Mouse (Mus musculus) hindlimb bud, embryonic 11.5 days (tissue): ENCODE data around the gene Ubl3.

ENCODE experiments used
- DNase-seq: peaks from one replicate; pipeline ENCODE4 v3.0.0-alpha.2; 2012; ENCODE audit warnings: low read depth, low spot score; ENCODE audit errors: extremely low spot score

Ubl3 gene

DNA sequence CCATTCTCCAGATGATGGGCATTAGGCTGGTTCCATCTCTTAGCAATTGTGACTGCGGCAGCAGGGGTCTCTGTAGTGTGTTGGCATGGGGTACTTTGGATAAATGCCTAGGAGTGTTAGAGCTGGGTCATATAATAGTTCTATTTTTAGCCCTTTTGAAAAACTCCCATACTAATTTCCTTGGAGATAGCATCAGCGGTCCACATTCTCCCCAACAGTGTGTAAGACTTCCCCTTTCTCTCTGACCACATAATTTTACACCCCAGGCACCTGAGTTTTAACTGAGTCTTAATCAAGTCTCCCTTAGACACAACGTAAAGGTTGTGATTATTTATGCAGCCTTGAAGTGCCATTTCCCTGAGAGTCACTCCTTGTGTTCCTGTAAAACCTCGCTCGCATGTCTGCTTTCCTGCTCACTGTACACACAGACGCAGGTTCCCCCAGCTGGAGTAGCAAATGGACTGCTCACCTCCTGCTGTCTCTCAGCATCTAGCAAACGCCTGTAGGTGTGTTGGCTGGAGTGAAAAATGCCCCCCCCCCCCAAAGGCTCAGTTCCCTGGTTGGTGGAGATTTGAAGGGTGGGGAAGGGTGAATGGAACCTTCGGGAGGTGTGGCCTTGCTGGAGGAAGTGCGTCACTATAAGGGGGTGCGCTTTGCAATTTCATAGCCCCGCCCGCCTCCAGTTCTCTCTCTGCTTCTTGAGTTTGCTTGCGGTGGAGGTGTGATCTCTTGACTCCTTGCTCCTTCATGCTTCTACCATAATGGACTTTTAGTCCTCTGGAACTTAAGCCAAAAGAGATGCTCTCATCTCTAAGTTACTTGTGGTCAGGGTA lies 63.5 kb downstream of the Ubl3 start:
- no peak for DNase-seq

DNA sequence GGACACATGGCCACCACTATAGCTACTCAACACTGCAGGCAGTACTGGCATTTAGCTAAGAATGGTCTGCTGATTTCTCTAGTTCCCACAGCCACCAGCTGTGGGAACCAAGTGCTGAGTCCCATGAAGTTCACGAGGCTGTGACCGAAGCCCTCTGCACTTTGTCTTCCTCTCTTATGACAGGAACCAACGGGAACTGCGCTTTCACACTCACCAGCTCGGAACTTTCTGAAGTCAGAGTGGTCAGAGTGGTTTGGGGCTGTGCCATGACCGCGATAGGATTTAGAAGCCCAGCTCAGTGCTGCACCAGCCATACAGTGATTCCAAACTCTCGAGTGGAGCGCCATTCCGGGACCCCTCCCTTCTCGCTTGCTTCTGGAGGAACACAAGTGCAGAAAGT lies 66.4 kb downstream of the Ubl3 start:
- no peak for DNase-seq

DNA sequence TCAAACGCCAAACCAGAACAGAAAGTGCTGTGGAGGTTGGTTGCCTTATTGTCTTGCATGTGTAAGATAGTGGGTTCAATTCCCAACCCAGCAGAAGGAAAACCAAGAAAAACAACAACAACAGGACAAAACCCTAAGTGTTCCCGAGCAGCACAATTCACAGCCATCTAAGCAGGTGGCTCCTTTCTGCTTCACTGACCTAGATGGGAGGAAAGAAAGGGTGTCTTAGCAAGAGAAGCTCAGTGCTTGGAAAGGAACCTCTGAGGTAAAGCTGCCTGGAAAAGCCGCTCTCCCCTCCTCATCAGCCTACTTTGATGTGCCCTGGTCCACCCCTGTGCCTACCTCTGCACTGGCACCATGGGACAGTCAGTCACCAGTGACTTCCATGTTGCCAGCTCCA lies 70.8 kb downstream of the Ubl3 start:
- no peak for DNase-seq

DNA sequence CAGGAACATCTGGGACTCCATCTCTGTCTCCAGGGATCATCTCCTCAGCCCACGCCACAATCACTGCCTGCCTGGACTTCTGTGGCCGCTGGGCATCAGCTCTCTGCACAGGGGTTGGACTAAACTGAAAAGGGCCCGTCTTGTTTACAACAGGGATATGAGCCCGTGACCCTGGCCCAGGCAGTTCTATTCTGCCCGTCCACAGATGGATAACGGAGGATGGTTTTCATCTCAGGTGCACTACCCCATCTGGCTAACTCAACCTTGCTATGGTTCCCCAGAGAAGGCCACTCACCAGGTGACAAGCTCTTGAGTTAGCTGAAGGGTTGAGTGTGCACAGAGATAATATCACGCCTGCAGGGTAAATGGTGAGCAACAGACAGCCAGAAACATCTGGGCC lies 78.2 kb downstream of the Ubl3 start:
- DNase-seq = no peak

DNA sequence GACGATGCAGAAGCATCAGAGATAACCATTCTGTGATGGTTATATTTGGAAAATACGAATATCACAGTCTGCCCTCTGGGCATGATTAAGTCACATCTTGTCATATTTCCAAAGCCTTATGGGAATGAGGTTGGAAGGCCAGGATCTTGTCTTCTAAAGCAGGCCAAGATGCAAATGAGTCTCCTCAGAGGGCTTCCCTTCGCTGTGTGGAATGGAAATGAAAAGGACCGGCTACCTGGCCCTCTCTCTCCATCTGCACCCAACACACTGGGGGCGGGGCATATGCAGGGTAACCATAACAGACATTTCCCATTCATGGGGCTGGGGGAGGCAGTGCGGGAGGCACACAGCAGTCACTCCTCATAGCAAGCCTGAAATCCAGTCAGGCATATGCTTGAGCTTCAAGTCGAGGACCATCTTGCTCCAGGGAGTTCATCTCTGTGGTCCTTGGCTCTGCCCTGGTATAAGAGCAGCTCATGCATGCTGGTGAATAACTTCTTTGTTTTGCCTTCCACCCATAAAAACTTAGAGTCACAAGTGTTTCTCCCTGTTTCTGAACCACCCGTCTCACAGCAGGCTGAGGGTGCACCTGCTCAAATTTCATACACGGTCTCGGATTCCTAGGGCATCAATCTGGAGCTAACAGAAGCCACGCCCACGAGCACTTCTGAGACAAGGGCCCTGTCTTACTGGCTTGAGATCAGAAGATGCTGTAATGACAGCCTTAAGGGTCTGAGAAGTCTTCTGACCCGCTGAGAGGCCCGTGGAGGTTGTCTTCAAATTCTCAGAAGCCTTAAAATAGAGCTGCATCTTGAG lies 83.8 kb downstream of the Ubl3 start:
- no peak for DNase-seq

DNA sequence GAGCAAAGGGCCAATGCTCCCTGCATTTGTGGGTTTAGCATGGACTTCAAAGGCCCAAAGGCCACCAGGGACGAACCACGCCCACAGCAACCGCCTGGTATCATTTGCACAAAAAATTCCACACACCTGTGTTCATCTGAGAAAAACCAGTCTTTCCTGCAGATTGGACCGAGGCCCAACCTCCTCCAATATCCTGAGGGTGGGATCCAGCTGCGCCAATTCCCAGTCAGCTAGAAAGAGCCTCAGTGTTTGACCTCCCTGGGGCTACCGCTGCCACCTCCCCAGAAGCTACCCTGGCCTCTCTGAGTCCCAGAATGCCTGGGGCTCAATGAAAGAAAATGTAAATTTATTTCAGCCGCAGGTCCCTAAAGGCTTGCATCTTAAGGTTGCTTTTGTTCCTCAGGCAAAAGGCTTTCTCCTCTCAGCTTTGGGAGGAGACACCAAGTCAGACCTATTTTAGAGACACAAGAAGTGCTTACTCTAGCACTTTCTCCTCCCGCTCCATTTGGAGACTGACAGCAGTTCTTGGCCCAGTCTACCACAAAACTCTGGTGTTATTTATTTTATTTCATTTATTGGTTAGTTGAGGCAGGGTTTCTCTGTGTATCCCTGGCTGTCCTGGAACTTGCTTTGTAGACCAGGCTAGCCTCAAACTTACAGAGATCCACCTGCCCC lies 85.5 kb downstream of the Ubl3 start:
- DNase-seq = no peak

DNA sequence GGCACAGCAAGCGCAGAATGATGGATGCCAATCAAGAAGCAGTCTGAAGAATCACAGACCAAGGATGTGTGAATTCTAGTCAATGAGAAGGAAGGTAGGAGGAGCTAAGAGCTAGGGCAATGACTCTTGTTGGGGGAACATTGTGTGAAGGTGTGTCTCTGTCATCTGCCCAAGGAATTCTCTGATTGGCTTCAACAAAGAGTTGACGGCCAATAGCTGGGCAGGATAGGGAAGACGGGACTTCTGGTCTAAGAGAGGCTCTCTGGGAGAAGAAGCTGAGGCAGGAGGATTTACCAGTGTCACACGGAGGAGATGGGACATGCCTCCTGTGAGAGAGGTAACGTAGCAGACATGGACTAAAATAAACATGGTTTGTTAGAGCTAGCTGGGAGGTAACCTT lies 86.5 kb downstream of the Ubl3 start:
- no peak for DNase-seq

DNA sequence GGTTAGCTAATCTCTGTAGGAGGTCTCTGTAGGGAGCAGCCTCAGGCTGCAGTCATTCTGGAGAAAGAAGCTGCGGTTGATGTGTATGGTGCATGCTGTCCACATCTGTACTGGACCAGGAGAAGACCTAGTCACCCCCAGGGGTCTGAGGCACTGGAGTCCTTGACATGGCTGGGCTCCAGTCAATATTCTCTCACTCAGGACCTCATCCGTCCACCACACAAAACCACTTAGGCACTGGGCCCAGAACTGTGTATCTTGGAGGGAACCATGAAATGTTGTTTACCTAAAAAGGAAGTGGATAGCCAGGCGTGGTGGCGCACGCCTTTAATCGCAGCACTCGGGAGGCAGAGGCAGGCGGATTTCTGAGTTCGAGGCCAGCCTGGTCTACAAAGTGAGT lies 87.5 kb downstream of the Ubl3 start:
- no peak for DNase-seq

DNA sequence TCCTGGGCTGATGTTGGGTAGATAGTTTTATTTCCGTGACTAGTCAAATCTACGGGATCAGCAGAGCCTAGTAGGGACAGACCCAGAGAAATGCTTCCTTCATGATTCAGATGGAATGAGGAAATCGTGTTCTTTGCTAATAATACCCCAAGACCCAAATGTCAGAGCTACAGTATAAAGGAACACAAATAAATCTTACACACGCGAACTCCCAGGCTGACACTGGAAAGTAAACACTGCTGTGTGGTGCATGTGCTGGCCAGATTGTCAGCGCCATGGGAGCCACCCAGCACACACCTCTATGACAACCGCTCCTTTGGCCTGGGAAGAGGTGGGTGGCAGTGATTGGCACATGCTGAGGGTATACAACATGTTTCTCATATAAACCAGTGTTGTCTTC lies 88.1 kb downstream of the Ubl3 start:
- DNase-seq = no peak

DNA sequence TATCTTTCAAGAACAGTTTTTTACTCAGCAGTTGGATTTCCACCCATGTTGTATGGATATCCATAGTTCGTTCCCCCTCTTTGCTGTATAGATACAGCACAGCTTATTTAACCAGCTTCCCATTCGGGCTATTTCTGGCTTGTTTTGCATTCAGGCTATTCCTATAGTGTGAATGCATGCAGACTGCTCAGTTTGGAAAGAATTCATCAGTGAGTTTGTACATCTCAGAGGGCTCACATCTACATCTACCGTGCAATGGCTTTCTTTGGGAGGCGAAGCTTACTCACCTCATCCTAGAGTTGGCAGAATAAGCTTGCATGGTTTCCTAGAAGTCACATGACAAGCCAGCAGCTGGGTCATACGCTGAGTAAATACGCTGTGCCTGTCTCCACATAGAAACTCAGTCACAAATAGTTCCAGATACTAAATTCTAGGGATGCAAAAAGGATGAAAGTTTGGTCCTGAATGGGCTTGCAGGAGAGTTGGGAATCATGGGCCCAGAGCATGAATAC lies 88.8 kb downstream of the Ubl3 start:
- no peak for DNase-seq
